Mouse (Mus musculus) liver (tissue): ENCODE measurements around the gene Gm9639.
"Not testable (repeated sequence)": the region's sequence is repeated elsewhere in the genome, so short reads cannot be mapped to it uniquely, and the experiment has no call there.

Source experiments
- DNase-seq: peaks from one replicate; pipeline ENCODE4 v3.0.0-alpha.2; 2020; ENCODE audit warnings: mixed read lengths

Gm9639 gene

DNA sequence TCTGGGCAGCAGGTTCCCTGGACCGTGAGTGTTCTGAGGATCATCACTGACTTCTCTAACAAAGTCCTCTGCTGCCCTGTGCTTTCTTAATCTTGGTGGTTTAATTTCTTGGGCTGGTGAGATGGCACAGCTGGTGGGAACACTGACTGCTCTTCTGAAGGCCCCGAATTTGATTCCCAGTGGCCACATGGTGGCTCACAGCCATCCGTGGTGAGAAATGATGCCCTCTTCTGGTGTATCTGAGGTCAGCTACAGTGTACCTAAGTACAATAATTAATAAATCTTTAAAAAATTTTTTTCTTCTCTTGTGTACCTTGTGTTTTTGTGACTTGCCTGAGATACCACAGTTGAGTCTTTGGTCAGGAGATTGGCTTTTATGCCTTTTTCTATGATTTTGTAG is 42.6 kb downstream of the Gm9639 start:
- DNase-seq: not testable (repeated sequence)

DNA sequence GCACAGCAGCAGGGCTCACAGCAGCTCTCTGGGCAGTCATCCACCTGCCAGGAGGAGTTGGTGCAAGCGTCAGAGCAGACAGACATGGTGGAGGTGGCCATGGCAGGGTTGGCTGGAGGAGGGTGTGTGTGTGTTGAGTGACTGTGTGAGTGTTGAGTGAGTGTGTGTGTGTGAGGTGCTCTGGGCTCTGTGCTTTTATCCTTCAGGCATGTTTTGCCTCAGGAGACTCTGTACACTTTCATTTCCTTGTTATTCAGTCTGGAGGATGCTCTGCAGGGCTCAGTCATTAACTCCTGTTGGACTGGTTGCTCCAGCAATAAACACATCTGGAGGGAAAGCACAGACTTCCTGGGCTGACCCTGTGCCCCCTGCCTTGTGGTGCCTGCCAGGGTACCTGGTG is 43.6 kb downstream of the Gm9639 start, which contains the start of gene Gm9736:
Gm9736 (minus strand) TSS at position 101 of the 400 bp plus-strand sequence.
- DNase-seq: not testable (repeated sequence)

DNA sequence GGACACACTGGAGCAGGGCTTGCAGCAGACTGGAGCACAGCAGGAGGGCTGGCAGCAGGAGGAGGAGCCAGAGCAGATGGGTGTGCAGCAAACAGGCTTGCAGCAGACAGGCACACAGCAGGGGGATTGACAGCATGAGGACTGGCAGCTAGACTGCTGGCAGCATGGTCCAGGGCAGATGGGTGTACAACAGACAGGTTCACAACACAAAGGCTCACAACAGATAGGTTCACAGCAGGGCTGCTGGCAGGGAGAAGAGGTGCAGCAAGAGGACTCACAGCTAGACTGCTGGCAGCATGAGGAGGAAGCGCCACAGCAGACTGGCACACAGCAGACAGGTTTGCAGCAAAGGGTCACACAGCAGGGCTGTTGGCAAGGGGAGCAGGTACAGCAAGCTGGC is 44.2 kb downstream of the Gm9639 start:
- not testable (repeated sequence) for DNase-seq
